Mouse (Mus musculus) cortical plate, adult 2 months (tissue): ENCODE data around the gene A730071L15Rik.

Experiments used
- CTCF ChIP-seq: fragments of 200-500 bp; IDR thresholded peaks from 2 replicates; pipeline ENCODE4 v1.5.1; 2011; ENCODE audit warnings: mild to moderate bottlenecking, control low read depth, low read length; ENCODE audit not compliant: insufficient read depth; ENCODE audit errors: extremely low read depth
- POLR2A ChIP-seq: fragments of 200-500 bp; IDR thresholded peaks from 2 replicates; pipeline ENCODE4 v1.6.1; 2011; ENCODE audit warnings: mild to moderate bottlenecking, low read length, control low read depth; ENCODE audit not compliant: insufficient read depth; ENCODE audit errors: extremely low read depth

- TF ChIP-seq CTCF (no peak), POLR2A (no peak)
Observed at GRCm38 (mm10) chr11:6174719-6175118, 25.1 kb upstream of the A730071L15Rik start.
